Mouse (Mus musculus) heart, adult 2 months (tissue): Measurements from ENCODE around the gene Smbd1. TPM values are rescaled to one million over a fixed set of nuclear protein-coding genes. Genes with fewer than 3 reads are reported as not detected.

ENCODE experiments used
- DNase-seq, 2 experiments: peaks; one replicate each; pipeline ENCODE4 v3.0.0; 2021
- H3K27ac ChIP-seq: fragments of 200-600 bp; 2 replicates; pipeline ENCODE4 v1.8.1; 2022
- H3K27me3 ChIP-seq: fragments of 200-500 bp; 2 replicates; pipeline ENCODE4 v1.6.1; 2012; ENCODE audit warnings: mild to moderate bottlenecking, low read length, inconsistent platforms, mixed read lengths; ENCODE audit not compliant: control insufficient read depth, insufficient read depth
- H3K36me3 ChIP-seq: fragments of 200-500 bp; 2 replicates; pipeline ENCODE4 v1.6.1; 2012; ENCODE audit warnings: low read length, inconsistent platforms; ENCODE audit not compliant: control insufficient read depth, insufficient read depth
- H3K4me1 ChIP-seq: fragments of 200-500 bp; 2 replicates; pipeline ENCODE4 v1.6.1; 2011; ENCODE audit warnings: low read length; ENCODE audit not compliant: control insufficient read depth, insufficient read depth
- H3K4me3 ChIP-seq: fragments of 200-600 bp; 2 replicates; pipeline ENCODE4 v1.8.1; 2022
- H3K79me2 ChIP-seq: fragments of 200-500 bp; replicated peaks from 2 replicates; pipeline ENCODE4 v1.6.1; 2012; ENCODE audit warnings: mild to moderate bottlenecking, inconsistent platforms, low read length, moderate library complexity, mixed read lengths; ENCODE audit not compliant: control insufficient read depth, insufficient read depth
- H3K9ac ChIP-seq: fragments of 200-500 bp; 2 replicates; pipeline ENCODE4 v1.6.1; 2012; ENCODE audit warnings: low read depth, mild to moderate bottlenecking, control low read depth, inconsistent platforms, low read length, mixed read lengths
- CTCF ChIP-seq: fragments of 200-600 bp; IDR thresholded peaks from 2 replicates; pipeline ENCODE4 v1.8.1; 2022; ENCODE audit warnings: antibody characterized with exemption, mild to moderate bottlenecking, moderate library complexity
- EP300 ChIP-seq: fragments of 200-500 bp; IDR thresholded peaks from 2 replicates; pipeline ENCODE4 v1.6.1; 2011; ENCODE audit warnings: low read depth, low read length, control low read depth; ENCODE audit not compliant: insufficient read depth
- POLR2A ChIP-seq: fragments of 200-500 bp; IDR thresholded peaks from 2 replicates; pipeline ENCODE4 v1.6.1; 2011; ENCODE audit warnings: mild to moderate bottlenecking, low read depth, low read length, control low read depth; ENCODE audit not compliant: insufficient read depth
- WGBS: fragments of 180-500 bp; shearing (Covaris S2); methylation state at CpG from one replicate; pipeline ENCODE4 v1.1.7; 2018; 5-methylcytosine and 5-hydroxymethylcytosine counted together
- intact Hi-C: fragments of 180-260 bp; cut with DNase I; formaldehyde crosslinking; loops from one replicate; pipeline ENCODE4 v1.15.1; 2025
- polyA plus RNA-seq: library from polyadenylated mRNA; depleted of rRNA; stranded (reverse); fragments of >200 nt; gene quantifications from 2 replicates; pipeline ENCODE4 v1.2.3, GENCODE M21; 2012
- total RNA-seq, 2 experiments: library from RNA; stranded (reverse); gene quantifications; 2 replicates each; pipeline ENCODE4 v1.2.3; 2021

Gene Smbd1
- total and polyA plus RNA-seq, 3 experiments, result not detected

- WGBS, result 84% methylated on average over 5 of the region's 5 CpGs
- no peaks in the 10 kb centered on the region for H3K27me3 ChIP-seq
- no peak for DNase-seq
- intact Hi-C loops, result no loop called here
- no peaks in the 10 kb centered on the region for H3K36me3 ChIP-seq
- no peak overlapping the region for H3K9ac ChIP-seq
- TF ChIP-seq POLR2A (no peak), CTCF (no peak), EP300 (no peak)
- H3K4me3 ChIP-seq, result no peak overlapping the region
- no peak overlapping the region for H3K27ac ChIP-seq
- H3K79me2 ChIP-seq, result no peaks in the 10 kb centered on the region
- H3K4me1 ChIP-seq, result peaks cover 10% of the 10 kb centered on the region
Observed at GRCm38 (mm10) chr16:32818441-32818840, 8.2 kb upstream of the Smbd1 start.

GRCm38 (mm10) chr16:32818036-32818435, 7.8 kb upstream of the Smbd1 start:
- H3K4me3 ChIP-seq, result no peak overlapping the region
- no peak overlapping the region for H3K9ac ChIP-seq
- TF ChIP-seq EP300, result no peak
- no peak for TF ChIP-seq CTCF
- no peak for TF ChIP-seq POLR2A
- no peaks in the 10 kb centered on the region for H3K27me3 ChIP-seq
- no peaks in the 10 kb centered on the region for H3K79me2 ChIP-seq
- peaks cover 12% of the 10 kb centered on the region for H3K4me1 ChIP-seq
- WGBS, result 64% methylated on average over 4 of the region's 4 CpGs
- DNase-seq, result no peak
- H3K27ac ChIP-seq, result no peak overlapping the region
- H3K36me3 ChIP-seq, result no peaks in the 10 kb centered on the region
- intact Hi-C loops, result no loop called here

GRCm38 (mm10) chr16:32815160-32815605, 4.9 kb upstream of the Smbd1 start:
- Histone ChIP-seq H3K4me3 (peak overlapping the region; percentile 36), H3K27ac (peak overlapping the region; percentile 63), H3K79me2 (no peaks in the 10 kb centered on the region), H3K4me1 (peaks cover 5% of the 10 kb centered on the region), H3K27me3 (no peaks in the 10 kb centered on the region), H3K9ac (peak overlapping the region; percentile 1), H3K36me3 (no peaks in the 10 kb centered on the region)
- DNase-seq, result peak in 1 of 2 experiments; percentile 25
- TF ChIP-seq EP300 (no peak), POLR2A (no peak), CTCF (no peak)
- WGBS, result 7% methylated on average over 6 of the region's 6 CpGs
- intact Hi-C loops, result loop anchor here (2.0 kb wide), 1 partner anchor 64 kb away; no protein-coding TSS in a partner anchor

- WGBS, result 16% methylated on average over 14 of the region's 14 CpGs
- DNase-seq, result peak; percentile 58 to 62
- Histone ChIP-seq H3K4me3 (peak overlapping the region; percentile 36), H3K27me3 (no peaks in the 10 kb centered on the region), H3K36me3 (no peaks in the 10 kb centered on the region), H3K27ac (peak overlapping the region; percentile 63), H3K79me2 (no peaks in the 10 kb centered on the region), H3K4me1 (peaks cover 5% of the 10 kb centered on the region), H3K9ac (peak overlapping the region; percentile 56)
- TF ChIP-seq POLR2A (0 out of 2 replicates have a peak, but pooled peaks have one; percentile 28), CTCF (no peak)
- intact Hi-C loops, result loop anchor here (2.0 to 5.0 kb wide), 5 partner anchors 38 to 343 kb away; no protein-coding TSS in a partner anchor
Observed at GRCm38 (mm10) chr16:32814539-32814938, 4.3 kb upstream of the Smbd1 start.

GRCm38 (mm10) chr16:32813771-32814170, 3.5 kb upstream of the Smbd1 start:
- peak overlapping the region; percentile 63 for H3K27ac ChIP-seq
- peak; percentile 31 to 39 for DNase-seq
- H3K27me3 ChIP-seq, result no peaks in the 10 kb centered on the region
- H3K9ac ChIP-seq, result no peak overlapping the region
- H3K4me1 ChIP-seq, result peaks cover 5% of the 10 kb centered on the region
- intact Hi-C loops, result loop anchor here (2.0 to 5.0 kb wide), 5 partner anchors 39 to 344 kb away; no protein-coding TSS in a partner anchor
- H3K4me3 ChIP-seq, result no peak overlapping the region
- TF ChIP-seq EP300, result no peak
- no peak for TF ChIP-seq CTCF
- TF ChIP-seq POLR2A, result no peak
- no peaks in the 10 kb centered on the region for H3K79me2 ChIP-seq
- H3K36me3 ChIP-seq, result no peaks in the 10 kb centered on the region
- WGBS, result 72% methylated on average over 3 of the region's 3 CpGs

- intact Hi-C loops, result loop anchor here (5.0 kb wide), 4 partner anchors 39 to 344 kb away; no protein-coding TSS in a partner anchor
- DNase-seq, result peak in 1 of 2 experiments; percentile 48
- peak overlapping the region; percentile 63 for H3K27ac ChIP-seq
Observed at GRCm38 (mm10) chr16:32813362-32813761, 3.1 kb upstream of the Smbd1 start.

More at GRCm38 (mm10) chr16:32813362-32813761, 3.1 kb upstream of the Smbd1 start:
- TF ChIP-seq POLR2A (no peak), CTCF (no peak), EP300 (no peak)
- Histone ChIP-seq H3K27me3 (no peaks in the 10 kb centered on the region), H3K79me2 (no peaks in the 10 kb centered on the region), H3K9ac (no peak overlapping the region), H3K36me3 (no peaks in the 10 kb centered on the region), H3K4me1 (peaks cover 5% of the 10 kb centered on the region), H3K4me3 (no peak overlapping the region)
- 34% methylated on average over 9 of the region's 9 CpGs for WGBS
